24 mouse cellular contexts compared by ENCODE assay signal in the genomic region with DNA sequence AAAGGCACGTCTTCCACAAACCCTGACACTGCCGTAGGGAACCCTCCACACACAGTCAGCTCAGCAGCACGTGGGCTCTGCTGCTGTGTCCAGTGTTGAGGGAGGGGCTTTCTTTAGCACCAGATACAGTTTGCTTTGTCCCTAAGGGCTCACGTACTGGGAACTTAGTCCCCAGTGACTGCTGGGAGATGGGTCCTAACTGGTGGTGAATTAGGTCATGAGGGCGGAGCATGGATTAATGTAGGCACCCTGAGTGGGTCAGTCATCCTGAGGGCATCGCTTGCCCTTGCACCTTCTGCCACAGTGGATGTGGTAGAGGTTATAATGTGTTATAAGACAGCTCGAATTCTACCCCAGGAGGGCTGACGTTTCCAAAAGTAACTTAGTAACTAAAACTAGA.
"Had no signal": no experiment of that assay in that cellular context is flagged by ENCODE, and none has a peak within 500 bp of the region (broad histone marks: within the 10 kb centered on the region; RNA-seq: fewer than 3 reads in every experiment).

No protein-coding gene starts in this region.

- H3K4me3 ChIP-seq: heart, adult 2 months; heart, embryonic 13.5 days; heart, embryonic 15.5 days; hindbrain, embryonic 15.5 days; kidney, embryonic 15.5 days; limb, embryonic 13.5 days; limb, embryonic 15.5 days; liver, embryonic 13.5 days had no signal

- ATAC-seq: hindbrain, postnatal 0 days; intestine, embryonic 16.5 days had no signal

- H3K9me3 ChIP-seq: heart, embryonic 13.5 days; heart, embryonic 15.5 days; hindbrain, embryonic 15.5 days; kidney, embryonic 15.5 days; limb, embryonic 13.5 days; limb, embryonic 15.5 days; liver, embryonic 13.5 days had no signal

- H3K27me3 ChIP-seq: heart, embryonic 13.5 days; heart, embryonic 15.5 days; hindbrain, embryonic 15.5 days; kidney, embryonic 15.5 days; limb, embryonic 13.5 days; limb, embryonic 15.5 days; liver, embryonic 13.5 days had no signal

- H3K4me2 ChIP-seq: heart, embryonic 11.5 days; heart, embryonic 13.5 days; heart, embryonic 15.5 days; hindbrain, embryonic 15.5 days; kidney, embryonic 15.5 days; limb, embryonic 13.5 days; limb, embryonic 15.5 days; liver, embryonic 13.5 days had no signal

- DNase-seq: gastrocnemius, postnatal 14 days; gastrocnemius, postnatal 36 days; heart, adult 11 months; heart, adult 2 months; heart, postnatal 14 days; heart, postnatal 36 days; kidney, adult 11 months; kidney, adult 2 months; kidney, postnatal 14 days; kidney, postnatal 36 days; layer of hippocampus, adult 9-11 months; layer of hippocampus, postnatal 36 days; left cerebral cortex, postnatal 4 days; liver, embryonic 13.5 days had no signal

- H3K27ac ChIP-seq: heart, adult 2 months; heart, embryonic 13.5 days; heart, embryonic 15.5 days; hindbrain, embryonic 15.5 days; hindbrain, postnatal 0 days; kidney, embryonic 15.5 days; kidney, postnatal 0 days; limb, embryonic 13.5 days; limb, embryonic 15.5 days; liver, embryonic 13.5 days had no signal

- H3K9ac ChIP-seq: heart, embryonic 13.5 days; heart, embryonic 15.5 days; hindbrain, embryonic 15.5 days; kidney, embryonic 15.5 days; limb, embryonic 15.5 days; liver, embryonic 13.5 days had no signal
